Mouse (Mus musculus) ES-Bruce4 (cell line): ENCODE results near the gene Myo1e.

Source experiments
- CTCF ChIP-seq: IDR thresholded peaks from one replicate; pipeline ENCODE4 v1.8.1; 2011; ENCODE audit warnings: low read depth, low read length
- EP300 ChIP-seq: IDR thresholded peaks from 2 replicates; pipeline ENCODE4 v1.6.1; 2011; ENCODE audit warnings: low read depth, low read length; ENCODE audit not compliant: insufficient read depth
- POLR2A ChIP-seq: IDR thresholded peaks from one replicate; pipeline ENCODE4 v1.8.1; 2011; ENCODE audit warnings: low read length; ENCODE audit not compliant: insufficient read depth

- TF ChIP-seq POLR2A = no peak
- TF ChIP-seq EP300 = no peak
- no peak for TF ChIP-seq CTCF
Measured at GRCm38 (mm10) chr9:70384494-70384893, 177.3 kb downstream of the Myo1e start.
